Mouse (Mus musculus) heart, embryonic 13.5 days (tissue): ENCODE results near the gene Cyp4a30b. TPM values are rescaled to one million over a fixed set of nuclear protein-coding genes. Genes with fewer than 3 reads are reported as not detected.

Experiments used
- polyA plus RNA-seq: library from polyadenylated mRNA; unstranded; fragments of >200 nt; fragmentation: Nextera tagmentation; extraction: Ambion mirVana; gene quantifications from 2 replicates; pipeline ENCODE4 v1.2.1, GENCODE M21; 2015

Gene Cyp4a30b
- polyA plus RNA-seq, 1 experiment from 2014 or later: not detected

Other genes starting within 250 kb of the Cyp4a30b start
- gene Cyp4a29, start 210.5 kb upstream of the Cyp4a30b start, polyA plus RNA-seq: not detected in 2 replicates
- not detected in 2 replicates for gene Cyp4a12a, start 153.6 kb upstream of the Cyp4a30b start, polyA plus RNA-seq
- gene Cyp4a12b, start 41.0 kb upstream of the Cyp4a30b start, polyA plus RNA-seq: not detected in 2 replicates
- not detected in 2 replicates for gene Cyp4a14, start 43.5 kb downstream of the Cyp4a30b start, polyA plus RNA-seq
- gene Cyp4a10, start 65.7 kb downstream of the Cyp4a30b start, polyA plus RNA-seq: not detected in 2 replicates
- not detected in 2 replicates for gene Cyp4a31, start 111.0 kb downstream of the Cyp4a30b start, polyA plus RNA-seq
- gene Cyp4a32, start 148.4 kb downstream of the Cyp4a30b start, polyA plus RNA-seq: not detected in 2 replicates
- gene Cyp4b1, start 195.1 kb downstream of the Cyp4a30b start, polyA plus RNA-seq: 1.2 and 2.0 TPM in 2 replicates